Mouse (Mus musculus) splenic B cell, adult 2 months (primary cell): Measurements from ENCODE around the gene Ccdc62.

Experiments
- DNase-seq: peaks from one replicate; pipeline ENCODE4 v3.0.0-alpha.2; 2011; ENCODE audit warnings: low read depth, low spot score
- H3K27me3 ChIP-seq: 2 replicates; pipeline ENCODE4 v1.6.1; 2012; ENCODE audit warnings: mild to moderate bottlenecking, low read length, moderate library complexity, mixed read lengths; ENCODE audit not compliant: control insufficient read depth, poor library complexity, insufficient read depth, severe bottlenecking
- H3K36me3 ChIP-seq: 2 replicates; pipeline ENCODE4 v1.6.1; 2012; ENCODE audit warnings: mild to moderate bottlenecking, low read length, moderate library complexity, mixed read lengths; ENCODE audit not compliant: control insufficient read depth, poor library complexity, insufficient read depth, severe bottlenecking

The Ccdc62 gene

DNA sequence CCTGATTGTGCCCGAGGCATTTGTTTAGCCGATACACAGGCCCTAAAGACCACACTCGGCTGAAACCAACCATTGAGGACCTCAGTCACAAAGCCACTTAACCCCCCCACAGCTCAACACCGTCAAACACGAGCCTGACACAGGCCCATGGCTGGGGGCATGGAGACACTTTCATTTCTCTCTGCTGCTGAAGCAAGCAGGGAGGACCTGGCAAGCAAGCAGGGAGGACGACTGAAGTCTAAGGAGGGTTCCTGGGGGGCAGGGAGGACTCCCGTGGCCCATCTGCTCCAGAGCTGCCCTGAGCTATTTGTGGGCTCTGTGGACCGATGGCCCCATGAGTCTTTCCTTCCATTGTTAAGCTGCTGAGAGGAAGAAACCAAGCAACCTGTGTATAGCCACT lies 81.4 kb downstream of the Ccdc62 start:
- H3K27me3 ChIP-seq: no peaks in the 10 kb centered on the region
- DNase-seq: peak; percentile 62
- peaks cover 7% of the 10 kb centered on the region for H3K36me3 ChIP-seq

GRCm38 (mm10) chr5:124012885-124013284 lies 82.4 kb downstream of the Ccdc62 start:
- Histone ChIP-seq H3K27me3 (no peaks in the 10 kb centered on the region), H3K36me3 (peaks cover 6% of the 10 kb centered on the region)
- no peak for DNase-seq

DNA sequence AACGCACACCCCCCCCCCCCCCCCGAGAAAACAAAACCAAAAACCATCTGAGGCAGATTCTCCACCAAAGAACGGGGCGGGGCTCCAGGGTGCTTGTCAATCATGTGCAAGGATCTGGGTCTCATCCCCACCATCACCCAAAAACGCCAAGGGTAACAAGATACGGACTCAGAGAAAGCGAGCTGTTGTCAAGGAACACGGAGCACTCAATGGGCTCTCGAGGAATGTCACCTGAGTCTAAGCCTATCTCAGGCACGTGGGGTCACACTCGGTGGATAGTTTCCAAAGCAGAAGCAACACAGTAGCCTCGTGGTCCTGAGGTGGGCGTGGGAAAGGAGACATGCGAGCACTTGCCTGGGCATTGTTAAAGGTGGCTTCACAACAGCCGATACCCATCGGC lies 83.3 kb downstream of the Ccdc62 start:
- 0 out of 2 replicates have a peak, but pooled peaks cover 2% of the 10 kb centered on the region for H3K36me3 ChIP-seq
- no peaks in the 10 kb centered on the region for H3K27me3 ChIP-seq
- DNase-seq: peak; percentile 79

- H3K36me3 ChIP-seq: 0 out of 2 replicates have a peak, but pooled peaks cover 2% of the 10 kb centered on the region
- no peak for DNase-seq
- H3K27me3 ChIP-seq: no peaks in the 10 kb centered on the region
Measured at GRCm38 (mm10) chr5:124014180-124014579, 83.7 kb downstream of the Ccdc62 start.

DNA sequence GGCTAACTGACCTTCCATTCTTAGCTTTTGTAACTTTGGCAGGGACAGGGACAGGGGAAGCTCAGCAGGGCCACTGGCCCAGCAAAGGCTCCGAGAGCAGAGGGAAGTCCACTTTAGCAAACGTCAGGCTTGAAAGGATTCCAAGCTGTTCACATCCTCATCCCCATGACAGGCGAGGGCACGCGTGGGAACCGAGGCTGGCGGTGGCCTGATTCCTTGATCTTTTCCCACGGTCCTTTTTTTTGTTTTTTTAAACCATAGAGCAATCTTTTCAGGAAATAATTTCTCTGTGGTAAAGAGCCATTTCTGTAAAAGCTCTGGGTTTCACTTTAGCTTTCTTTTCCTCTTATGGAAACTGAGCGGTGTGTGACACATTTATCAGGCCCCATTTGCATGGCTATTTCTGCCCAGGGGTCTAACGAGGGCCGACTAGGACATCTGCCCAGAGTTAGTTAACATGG lies 84.3 kb downstream of the Ccdc62 start:
- DNase-seq: peak; percentile 71
- no peaks in the 10 kb centered on the region for H3K27me3 ChIP-seq
- H3K36me3 ChIP-seq: 0 out of 2 replicates have a peak, but pooled peaks cover under 1% of the 10 kb centered on the region

DNA sequence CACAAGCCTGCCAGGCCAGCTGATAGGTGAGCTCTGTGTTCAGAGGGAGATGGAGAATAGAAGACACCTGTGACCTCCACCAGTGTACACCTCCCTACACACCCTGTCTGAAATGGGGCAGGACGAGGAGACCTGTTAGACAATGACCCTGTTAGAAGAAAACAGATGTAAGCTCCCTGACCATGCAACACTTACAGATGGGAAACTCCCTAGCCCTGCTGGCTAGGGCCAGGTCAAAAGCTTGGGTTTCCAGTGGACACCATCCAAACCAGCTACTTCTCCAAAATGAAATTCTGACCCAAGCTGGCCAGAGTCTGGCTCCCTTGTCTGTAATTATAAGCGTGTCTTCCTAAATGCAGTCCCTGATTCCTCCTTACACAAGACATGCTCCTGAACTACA lies 85.2 kb downstream of the Ccdc62 start:
- H3K27me3 ChIP-seq: no peaks in the 10 kb centered on the region
- DNase-seq: no peak
- H3K36me3 ChIP-seq: no peaks in the 10 kb centered on the region

DNA sequence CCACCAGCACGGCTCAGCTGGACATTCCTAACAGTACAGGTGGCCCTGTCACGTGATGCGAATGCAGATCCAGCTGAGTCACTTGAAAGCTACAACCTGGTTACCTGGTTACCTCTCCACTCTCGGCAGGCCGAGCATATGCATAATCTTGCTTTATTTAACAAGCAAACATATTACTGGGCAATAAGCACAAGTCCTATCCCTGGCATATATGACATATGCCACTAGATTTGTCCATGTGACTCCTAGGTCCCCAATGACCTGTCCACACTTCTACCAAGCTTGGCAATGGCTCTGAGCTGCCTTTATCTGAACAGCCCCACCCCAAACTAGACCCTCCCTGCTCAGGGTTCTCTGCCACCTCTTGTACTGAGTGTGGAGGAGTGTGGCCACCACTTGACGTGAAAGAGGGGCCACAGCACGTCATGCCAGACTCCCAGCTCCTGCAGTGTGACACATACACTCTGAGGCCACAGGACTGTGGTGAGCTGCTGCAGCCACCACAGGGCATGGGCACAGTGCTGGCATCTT lies 85.9 kb downstream of the Ccdc62 start:
- no peaks in the 10 kb centered on the region for H3K36me3 ChIP-seq
- H3K27me3 ChIP-seq: no peaks in the 10 kb centered on the region
- DNase-seq: no peak

DNA sequence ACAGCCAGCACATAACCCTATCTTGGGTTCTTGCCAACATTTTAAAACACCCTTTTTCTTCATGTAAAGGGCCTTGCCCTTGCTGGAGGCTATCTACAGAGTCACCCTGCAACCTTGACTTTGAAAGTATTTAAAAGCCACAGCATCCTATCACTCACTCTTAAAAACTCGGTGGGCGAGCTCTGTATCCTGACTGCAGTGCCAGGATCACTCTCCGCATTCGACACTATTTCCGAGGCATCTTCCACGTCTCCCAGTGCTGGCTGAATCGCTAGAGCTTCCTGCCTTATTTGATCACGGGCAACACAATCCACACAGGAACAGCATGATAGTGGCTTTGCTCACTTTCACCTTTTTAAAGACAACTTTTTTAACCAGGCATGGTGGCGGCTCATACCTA lies 87.5 kb downstream of the Ccdc62 start:
- DNase-seq: no peak
- H3K27me3 ChIP-seq: no peaks in the 10 kb centered on the region

GRCm38 (mm10) chr5:124018651-124019050 lies 88.2 kb downstream of the Ccdc62 start:
- DNase-seq: no peak
- Histone ChIP-seq H3K27me3 (no peaks in the 10 kb centered on the region), H3K36me3 (no peaks in the 10 kb centered on the region)

More for the DNA sequence above, 87.5 kb downstream of the Ccdc62 start:
- H3K36me3 ChIP-seq: no peaks in the 10 kb centered on the region
